Mouse (Mus musculus) left cerebral cortex, postnatal 4 days (tissue): ENCODE measurements around the gene She. TPM values are rescaled to one million over a fixed set of nuclear protein-coding genes. Genes with fewer than 3 reads are reported as not detected.

ENCODE experiments used
- DNase-seq: peaks from one replicate; pipeline ENCODE4 v3.0.0-alpha.2; 2022
- intact Hi-C: fragments of 180-260 bp; cut with DNase I; formaldehyde crosslinking; loops from one replicate; pipeline ENCODE4 v1.15.1; 2025
- total RNA-seq, 2 experiments: library from RNA; stranded (reverse); gene quantifications; 2 replicates each; pipeline ENCODE4 v1.2.3; 2021

Gene She
- total RNA-seq, 2 experiments from 2014 or later = 3.0 to 3.4 TPM

DNA sequence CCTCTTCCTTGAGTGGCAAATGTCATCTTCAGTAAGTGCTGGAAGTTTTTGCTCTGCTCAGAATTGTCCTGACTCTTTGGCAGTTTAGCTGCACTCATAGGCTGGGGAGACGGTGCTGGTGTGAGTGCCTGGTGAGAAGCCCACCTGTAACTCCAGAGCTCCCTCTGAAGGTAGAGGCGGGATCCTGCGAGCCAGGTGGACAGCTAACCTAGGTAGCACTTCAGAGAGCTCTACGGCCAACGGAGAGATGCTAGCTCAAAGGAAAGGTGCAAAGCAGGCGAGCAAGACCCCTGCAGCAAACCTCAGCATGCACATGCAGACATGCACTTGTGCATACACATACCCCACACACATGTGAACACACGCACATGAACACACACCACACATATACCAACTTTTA lies 17.1 kb upstream of the She start:
- intact Hi-C loops = no loop called here
- no peak for DNase-seq

DNA sequence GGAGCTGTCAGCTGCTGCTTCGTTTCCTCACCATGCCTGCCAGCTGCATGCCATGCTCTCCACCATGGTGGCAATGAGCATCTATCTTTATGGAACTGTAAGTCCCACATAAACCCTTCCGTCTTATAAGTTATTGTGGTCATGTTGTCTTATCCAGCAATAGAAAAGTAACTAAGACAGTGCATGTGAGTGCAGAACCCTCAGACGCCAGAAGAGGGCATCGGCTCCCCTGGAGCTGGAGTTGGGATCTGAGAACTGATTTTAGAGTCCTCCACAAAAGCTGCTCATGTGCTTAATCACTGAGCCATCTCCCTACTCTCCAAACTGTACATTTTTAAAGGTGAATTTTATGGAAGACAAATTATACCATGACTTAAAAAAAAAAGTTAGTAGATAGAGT lies 14.1 kb upstream of the She start:
- DNase-seq = peak; percentile 53
- intact Hi-C loops = no loop called here

DNA sequence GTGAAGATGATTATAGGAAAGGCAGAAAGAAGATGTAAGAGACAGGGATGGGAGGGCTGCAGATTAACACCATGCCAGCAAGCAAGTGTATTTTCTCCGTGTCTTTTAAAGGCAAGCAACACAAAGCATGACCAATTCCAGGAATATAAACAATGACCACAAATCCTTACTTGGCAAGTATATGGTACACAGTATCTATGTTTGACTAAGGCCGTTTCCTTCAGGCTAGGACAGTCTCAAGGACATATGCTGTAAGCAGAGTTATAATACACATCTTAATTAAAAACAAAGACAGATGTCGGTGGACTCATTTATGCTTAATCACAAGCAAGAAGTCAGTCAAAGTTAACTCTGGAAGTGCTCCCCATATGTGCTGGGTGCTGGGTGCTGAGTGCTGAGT lies 12.6 kb upstream of the She start:
- intact Hi-C loops = no loop called here

DNA sequence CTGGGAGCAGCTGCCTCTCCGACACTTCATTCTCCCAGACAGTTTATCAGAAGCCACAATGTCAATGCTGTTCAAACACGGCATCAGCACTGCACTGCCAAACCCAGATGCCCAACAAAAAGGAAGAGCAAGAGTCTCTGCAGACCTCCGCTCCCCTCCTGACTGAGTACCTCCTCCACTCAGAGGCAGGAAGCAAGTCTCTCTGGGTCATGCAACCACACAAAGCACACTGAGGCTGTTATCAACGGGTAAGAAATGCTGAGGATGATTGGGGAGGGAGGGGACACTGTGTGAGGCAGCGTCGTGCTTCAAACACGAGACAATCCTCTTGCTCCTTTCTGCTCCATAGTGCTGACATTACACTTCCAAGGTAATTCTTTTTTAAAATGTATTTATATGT lies 11.3 kb upstream of the She start:
- intact Hi-C loops = no loop called here

More for the DNA sequence above, 12.6 kb upstream of the She start:
- no peak for DNase-seq

DNA sequence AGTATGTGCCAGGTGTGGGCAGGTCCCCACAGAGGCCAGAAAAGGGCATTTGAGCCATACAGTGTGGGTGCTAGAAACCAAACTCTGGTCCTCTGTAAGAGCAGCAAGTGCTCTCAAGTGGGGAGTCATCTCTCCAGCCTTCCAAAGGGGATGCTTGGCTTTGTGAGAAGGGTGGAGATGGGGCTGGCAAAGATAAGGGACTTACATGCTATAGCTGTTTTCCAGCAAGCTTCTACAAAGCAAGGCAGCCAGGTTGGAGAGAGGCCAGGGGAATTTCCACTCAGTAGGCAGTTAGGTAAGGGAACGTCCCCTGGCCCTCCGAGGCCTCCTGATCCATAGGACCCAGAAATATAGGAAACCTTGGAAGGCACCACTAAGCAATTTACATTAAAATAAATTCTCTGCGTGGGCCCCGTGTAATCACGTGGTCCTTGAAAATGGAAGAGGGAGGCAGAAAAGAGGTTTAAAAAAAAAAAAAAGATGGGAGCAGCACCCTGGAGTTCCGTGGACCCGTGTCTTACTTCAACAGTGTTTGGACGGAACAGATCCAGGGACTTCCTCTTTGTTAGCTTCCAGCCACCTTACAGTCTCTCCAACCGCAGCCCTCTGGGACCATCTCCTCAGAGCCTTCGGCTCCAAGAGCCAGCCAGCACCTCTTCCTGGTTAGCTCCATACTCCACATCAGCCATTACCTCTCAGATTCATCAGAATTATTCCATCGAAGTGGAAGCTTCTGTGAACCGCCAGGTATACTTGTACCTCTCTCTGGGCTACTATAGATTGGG lies 10.7 kb upstream of the She start:
- intact Hi-C loops = no loop called here
- DNase-seq = no peak

More for the DNA sequence above, 11.3 kb upstream of the She start:
- no peak for DNase-seq

DNA sequence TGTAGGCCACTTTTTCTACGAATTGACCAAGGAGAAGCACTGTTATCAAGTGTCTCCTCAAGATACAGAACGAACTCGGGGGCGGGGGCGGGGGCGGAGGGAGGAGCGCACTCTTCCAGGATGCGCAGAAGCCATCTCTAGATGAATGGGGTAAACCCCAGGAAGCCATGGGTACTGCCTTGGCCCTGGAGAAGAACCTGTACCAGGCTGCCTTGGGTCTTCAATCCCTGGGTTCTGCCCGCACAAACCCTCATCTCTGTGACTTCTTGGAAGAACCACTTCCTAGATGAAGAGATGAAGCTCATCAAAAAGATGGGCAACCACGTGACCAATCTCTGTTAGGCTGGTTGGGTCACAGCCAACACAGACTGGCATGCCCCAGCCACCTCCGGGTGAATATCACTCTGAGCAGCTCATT lies 10.1 kb upstream of the She start:
- no peak for DNase-seq
- intact Hi-C loops = no loop called here

DNA sequence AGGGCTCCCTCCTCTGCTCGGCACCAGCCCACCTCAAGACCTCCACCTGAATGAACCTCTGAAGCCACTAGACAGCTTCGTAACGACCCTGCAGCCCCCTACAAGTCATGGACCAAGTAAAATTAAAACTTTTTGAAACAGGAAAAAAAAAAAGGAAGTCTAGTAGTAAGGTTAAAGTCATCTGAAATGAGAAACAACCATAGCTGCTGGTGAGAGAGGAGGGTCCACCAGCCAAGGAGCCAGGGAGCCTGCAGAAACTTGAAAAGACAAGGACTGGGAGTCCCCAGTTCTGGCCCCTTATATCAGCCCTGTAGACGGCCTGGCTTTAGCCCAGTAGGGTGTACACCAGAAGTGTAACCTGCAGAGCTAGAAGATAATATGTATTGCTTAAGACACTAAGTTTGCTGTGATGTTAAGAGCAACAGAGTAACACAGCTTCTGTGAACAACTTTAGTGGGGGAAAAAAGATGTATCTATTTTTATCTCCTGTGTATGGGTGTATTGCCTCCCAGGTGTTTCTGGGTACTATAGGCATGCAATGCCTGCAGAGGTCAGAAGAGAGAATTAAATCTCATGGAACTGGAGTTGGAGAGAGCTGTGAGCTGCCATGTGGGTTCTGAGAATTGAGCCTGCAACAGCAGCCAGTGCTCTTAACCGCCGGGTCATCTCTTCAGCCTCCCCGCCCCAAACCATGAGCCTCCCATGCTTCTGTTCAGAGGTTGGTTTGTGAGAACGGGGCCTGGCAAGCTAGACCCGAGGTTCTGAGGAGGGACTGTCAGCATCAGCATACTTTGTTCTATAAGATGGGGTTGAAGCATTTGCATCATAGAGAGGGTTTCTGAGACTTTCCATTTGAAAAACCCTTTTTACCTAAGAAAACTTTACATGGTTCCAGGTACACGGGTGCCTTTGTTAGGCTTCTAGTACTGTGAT lies 9.4 kb upstream of the She start:
- no peak for DNase-seq
- intact Hi-C loops = no loop called here

DNA sequence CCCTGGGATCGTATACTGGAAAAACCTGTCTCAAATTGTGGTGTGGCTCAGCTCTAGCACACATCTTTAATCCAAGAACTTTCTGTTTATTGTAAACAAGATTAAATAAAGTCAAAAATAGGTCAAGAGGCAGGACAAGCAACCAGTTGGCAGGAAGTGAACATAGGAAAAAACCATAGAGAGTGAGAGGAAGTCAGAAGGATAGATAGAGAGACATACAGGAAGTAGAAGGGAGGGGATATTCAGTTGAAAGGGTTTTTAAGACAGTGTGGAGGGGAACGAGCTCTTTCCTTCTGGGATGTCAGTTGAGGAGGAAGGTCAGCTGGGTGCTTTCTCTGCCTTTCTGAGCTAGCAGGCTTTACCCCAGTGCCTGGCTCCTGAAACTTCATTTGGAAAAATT lies 7.6 kb upstream of the She start:
- intact Hi-C loops = no loop called here
- no peak for DNase-seq

DNA sequence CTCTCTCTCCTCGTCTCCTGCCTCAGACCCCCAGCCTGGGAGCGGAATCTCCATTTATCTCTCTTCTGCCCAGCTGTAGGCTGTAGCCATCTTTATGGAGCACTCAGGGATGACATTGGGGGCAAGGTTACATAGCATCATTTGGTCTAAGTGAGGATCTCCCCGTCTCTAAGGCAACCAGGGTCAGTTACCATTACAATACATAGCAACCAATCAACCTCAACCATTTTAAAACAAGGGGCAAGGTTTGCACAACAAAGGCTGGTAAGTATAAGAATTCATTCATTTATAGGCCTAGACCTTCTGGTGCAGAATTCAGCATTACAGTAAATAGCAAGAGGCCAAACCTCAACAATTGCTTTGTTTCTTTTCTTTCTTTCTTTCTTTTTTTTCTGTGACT lies 4.9 kb upstream of the She start:
- intact Hi-C loops = no loop called here

DNA sequence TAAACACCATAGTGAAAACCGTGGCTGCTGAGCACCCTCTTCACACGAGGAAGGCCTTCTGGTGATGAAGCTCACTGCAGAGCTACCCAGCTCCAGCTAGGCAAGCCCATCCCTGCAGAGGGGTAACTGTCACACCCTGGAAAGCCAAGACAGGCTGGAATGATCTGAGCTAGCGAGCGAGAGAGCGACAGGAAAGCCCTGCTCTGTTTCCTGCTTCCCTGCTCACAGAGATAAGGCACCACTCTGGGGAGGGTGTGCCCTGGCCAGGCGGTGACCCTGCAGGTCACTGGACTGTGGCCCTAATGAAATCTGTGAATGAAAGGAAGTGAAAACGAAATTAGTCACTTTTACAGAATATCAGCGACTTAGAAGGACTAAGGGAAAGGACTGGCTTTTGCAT lies 4.2 kb downstream of the She start:
- DNase-seq = no peak
- intact Hi-C loops = no loop called here

More for the DNA sequence above, 4.9 kb upstream of the She start:
- no peak for DNase-seq

DNA sequence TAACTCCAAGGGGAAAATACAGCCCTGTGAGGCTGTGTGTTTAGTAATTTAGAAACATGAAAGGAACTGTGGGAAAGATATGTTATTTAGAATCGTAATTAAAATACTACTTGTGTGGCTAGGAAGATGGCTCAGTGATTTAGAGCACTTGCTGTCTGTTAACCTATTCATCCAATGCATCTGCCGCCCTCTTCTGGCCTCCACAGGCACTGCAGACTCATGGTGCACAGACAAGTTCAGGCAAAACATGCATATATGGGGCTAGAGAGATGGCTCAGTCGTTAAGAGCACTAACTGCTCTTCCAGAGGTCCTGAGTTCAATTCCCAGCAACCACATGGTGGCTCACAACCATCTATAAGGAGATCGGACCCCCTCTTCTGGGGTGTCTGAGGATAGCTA lies 11.1 kb downstream of the She start:
- intact Hi-C loops = no loop called here
- DNase-seq = peak; percentile 50

DNA sequence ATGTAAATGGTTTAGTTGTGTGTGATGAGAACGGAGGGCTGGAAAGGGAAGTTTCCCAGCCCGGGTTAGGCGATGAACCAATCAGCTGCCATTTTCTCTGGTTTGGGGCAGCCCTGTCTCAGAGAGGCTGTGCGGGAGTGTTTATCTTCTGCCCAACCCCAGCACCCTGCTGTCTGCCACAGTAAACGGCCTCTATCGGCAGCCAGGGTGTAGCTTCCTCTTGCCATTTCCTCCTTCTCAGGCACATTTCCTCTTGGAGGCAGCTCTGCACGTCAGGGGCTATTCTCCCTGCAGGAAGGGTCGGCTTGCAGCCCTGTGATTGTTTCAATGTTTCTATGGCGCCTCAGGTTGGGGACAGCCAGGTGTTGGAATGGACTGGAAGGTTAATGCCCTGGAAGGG lies 12.0 kb downstream of the She start:
- intact Hi-C loops = no loop called here
- no peak for DNase-seq

DNA sequence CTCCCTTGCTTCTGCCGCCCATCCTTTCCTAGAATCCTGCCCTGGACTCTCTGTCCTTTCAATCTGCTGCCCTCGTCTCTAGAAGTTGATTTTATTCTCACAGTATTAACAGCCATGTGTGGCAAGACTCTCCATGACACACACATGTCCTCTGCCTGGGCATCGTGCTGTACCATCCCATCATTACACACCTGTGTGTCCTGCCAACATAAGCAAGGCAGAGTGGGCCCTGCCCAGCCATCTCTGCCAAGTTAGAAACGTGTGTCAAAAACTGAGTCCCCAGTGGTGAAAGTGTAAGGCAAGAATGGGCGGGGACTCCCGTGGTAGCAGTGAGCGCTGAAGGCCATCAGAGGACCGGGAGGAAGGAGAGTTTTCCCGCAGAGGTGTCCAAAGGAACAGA lies 14.6 kb downstream of the She start:
- intact Hi-C loops = no loop called here
- DNase-seq = no peak

DNA sequence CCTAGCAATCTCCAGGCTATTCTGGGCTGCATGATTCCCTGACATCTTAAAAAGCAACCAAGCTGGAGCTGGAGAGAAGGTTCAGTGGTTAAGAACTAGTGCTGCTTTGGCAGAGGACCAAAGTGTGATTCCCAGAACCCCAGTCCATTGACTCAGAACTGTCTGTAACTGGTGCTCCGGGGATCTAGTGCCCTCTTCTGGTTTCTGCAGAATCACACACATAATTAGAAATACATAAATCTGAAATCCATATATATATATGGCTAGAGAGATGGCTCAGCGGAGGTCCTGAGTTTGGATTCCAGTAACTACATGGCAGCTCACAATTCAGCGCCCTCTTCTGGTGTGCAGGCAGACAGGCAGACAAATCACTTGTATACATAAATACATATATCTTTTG lies 16.0 kb downstream of the She start:
- intact Hi-C loops = no loop called here
- DNase-seq = no peak

DNA sequence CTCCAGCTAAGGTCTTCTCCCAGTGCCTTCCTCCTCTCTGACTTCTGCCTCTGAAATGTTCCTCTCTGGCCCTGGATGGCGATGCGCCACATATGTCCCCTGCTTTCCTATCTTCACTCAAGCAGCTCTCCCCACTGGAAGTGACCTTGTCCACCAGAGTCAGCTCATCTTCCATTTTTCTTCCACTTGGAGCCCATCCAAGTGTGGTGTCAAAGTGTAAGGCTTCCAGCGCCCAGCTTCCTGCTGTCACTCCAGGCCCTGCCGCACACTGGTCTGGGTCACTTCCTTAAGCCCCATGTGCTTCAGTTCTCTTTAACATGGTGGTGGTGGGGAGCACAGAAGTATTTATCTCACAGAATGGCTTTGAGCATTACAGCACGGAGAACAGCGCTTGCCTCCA lies 16.4 kb downstream of the She start:
- intact Hi-C loops = no loop called here
- no peak for DNase-seq

DNA sequence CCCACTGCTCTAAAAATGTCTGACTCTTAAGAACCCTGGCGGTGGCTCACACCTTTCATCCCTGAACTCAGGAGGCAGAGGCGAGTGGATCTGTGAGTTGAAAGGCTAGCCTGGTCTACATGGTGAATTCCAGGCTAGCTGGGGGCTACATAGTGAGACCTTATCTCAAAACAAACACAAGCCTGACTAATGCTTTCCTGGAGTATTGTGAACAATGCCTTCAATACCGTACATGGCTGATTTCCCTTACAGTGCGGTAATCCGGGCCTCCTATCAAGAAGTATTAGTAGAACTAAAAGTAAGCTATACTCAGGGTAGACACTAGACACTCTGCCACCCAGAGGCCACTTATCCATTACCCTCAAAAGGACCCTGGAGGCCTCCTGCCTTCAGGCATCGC lies 16.9 kb downstream of the She start:
- no peak for DNase-seq
- intact Hi-C loops = no loop called here

DNA sequence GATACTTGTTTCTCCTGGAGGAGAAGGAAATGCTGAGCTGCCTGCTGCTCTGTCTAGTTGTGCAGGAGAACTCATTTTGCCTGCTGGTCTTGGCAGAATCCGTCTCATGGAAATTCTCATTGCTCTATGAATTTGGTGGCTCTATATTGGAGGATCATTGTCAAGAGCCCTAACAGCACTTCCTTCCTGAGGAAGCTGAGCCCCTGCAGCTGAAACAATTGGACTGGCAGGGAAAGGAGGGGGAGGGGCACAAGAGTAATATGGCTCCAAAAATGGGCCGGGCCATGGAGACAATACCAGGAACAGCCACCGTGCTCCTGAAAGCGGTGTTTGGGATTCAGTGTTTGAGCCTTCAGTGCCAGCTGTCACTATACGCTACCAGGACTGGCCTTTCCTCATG lies 22.6 kb downstream of the She start:
- intact Hi-C loops = no loop called here
- no peak for DNase-seq

DNA sequence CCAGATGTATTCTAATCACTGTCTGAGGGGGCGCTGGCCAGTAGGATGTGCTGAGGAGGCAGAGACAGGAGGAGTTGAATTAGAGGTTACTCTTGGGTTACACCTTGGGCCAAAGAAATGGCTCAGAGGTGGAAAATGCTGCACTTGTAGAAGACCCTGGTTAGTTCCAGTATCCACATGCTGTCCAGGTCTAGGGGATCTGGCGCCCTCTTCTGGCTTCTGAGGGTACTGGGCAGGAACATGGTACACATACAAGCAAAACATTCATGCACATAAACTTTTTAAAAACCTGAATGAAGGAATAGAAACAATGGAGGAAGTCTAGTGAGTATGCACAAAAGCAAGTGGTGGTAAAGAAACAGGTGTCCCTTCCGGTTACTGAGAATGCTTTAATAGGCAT lies 26.2 kb downstream of the She start:
- no peak for DNase-seq
- intact Hi-C loops = loop anchor here (5.0 kb wide), 1 partner anchor 70 kb away; no protein-coding TSS in a partner anchor

DNA sequence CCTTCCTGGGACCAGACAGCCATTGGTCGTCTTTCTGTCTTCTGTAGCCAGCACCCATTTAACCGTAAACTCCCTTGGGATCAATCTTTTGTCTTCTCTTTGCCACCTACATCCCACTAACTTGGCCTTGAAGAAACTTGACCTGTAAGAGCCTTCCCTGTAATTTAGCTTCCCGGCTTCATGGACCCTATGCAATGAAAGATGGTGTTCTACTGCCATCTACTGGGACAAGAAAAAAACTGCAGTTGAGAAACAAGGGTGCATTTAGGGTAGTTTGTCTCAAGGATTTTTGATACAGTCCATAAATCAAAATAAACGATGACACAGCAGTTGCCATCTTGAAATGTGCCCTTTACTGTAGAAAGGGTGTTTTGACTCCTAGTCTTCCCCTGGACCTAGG lies 27.0 kb downstream of the She start:
- no peak for DNase-seq
- intact Hi-C loops = loop anchor here (5.0 kb wide), 1 partner anchor 71 kb away; no protein-coding TSS in a partner anchor

DNA sequence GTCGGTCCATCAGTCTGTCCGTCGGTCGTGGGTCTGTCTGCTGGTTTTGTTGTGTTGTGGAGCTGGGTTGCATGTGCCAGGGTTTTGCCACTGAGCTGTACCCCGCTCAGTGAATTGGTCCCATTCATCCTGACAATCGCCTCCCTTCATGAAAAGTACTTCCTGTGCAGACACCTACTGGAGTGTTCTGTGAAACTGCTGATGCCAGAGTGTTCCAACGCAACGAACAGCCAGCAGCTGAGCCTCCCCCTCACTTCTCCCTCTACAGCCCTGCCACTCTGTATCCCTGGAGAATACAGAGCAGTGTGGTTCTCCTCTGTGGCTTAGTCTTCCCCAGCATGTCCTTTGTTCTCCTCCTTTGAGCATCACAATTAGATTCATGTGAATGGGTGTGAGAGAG lies 27.7 kb downstream of the She start:
- intact Hi-C loops = loop anchor here (5.0 kb wide), 1 partner anchor 72 kb away; no protein-coding TSS in a partner anchor
- DNase-seq = no peak

DNA sequence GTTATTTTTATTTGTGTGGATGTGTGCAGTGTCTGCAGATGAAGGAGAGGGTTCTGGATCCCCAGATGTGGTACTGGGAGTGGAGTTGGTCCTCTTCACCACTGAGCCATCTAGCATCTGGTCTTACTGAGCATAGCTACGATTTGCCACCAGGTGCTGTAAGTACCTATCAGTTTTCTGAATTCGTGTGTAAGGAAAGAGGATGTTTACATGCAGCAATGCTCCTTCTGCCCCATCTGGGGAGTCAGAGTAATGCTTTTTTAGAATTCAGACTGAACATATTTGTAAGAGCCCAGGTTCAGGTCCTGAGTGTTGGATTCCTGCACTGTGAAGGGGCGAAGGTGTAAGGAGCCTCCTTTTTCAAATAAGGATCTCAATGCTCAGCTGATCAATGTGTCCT lies 28.8 kb downstream of the She start:
- intact Hi-C loops = loop anchor here (5.0 kb wide), 1 partner anchor 73 kb away; no protein-coding TSS in a partner anchor
- DNase-seq = no peak

DNA sequence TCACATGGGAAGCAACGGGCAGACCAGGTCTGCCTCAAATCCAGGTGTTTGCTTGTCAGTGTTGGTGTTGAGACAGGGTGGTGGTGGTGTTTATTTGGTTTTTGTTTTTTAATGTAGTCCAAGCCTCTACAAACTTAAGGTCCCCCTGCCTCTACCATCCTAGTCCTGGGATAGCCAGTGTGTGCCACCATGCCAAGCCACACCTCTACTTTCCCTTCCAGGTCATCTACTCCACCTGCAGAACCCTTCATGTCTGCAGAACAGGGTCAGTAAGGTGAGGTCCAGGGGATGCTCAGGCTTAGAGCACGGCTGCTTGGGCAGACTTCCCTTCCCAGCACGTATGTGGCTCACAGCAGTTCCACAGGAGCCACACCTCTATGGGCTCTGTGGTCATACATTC lies 29.2 kb downstream of the She start:
- intact Hi-C loops = no loop called here

More for the DNA sequence above, 29.2 kb downstream of the She start:
- DNase-seq = no peak
